Mouse (Mus musculus) urinary bladder, postnatal 4 days (tissue): ENCODE data around the gene Serpini1.

Source experiments
- DNase-seq, 2 experiments: peaks; one replicate each; pipeline ENCODE4 v3.0.0; 2021 to 2022; ENCODE audit warnings: low spot score in 2 of 2

The Serpini1 gene

GRCm38 (mm10) chr3:75557292-75557691 lies at the start of gene Serpini1:
Gene Serpini1, plus strand, starts transcription at chr3:75557547.
- DNase-seq = peak; percentile 78

DNA sequence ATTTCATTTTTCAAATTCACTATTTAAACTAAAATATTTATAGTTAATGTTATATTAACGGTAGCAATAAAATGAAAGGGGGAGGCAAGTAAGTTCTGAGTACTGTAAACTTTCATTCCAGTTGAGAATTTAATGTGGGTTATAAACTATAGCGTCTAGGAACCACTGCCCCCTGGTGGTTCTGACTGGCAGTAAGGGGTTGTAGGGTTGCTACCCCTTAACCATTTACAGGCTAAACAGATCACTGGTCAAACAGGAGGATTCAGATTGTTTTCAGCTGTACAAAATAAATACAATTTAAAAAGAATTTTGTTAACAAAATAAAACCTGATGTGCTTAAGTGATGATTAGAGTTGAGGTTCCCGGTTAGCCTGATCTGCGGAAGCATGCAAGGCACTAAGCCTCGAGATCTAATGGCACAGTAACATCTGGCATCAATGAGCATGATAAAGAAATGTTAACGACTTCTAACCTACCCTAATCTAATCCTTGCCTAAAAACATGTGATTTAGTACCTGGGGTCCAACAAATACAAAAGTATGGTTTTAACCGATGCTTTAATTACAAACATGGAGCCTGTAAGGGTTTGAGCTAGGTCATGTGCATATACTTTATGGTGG lies 39.6 kb upstream of the Serpini1 start:
- peak in 1 of 2 experiments; percentile 61 for DNase-seq

- DNase-seq = no peak
Observed at GRCm38 (mm10) chr3:75521314-75521713, 36.0 kb upstream of the Serpini1 start.

- DNase-seq = no peak
Observed at GRCm38 (mm10) chr3:75522527-75522926, 34.8 kb upstream of the Serpini1 start.

DNA sequence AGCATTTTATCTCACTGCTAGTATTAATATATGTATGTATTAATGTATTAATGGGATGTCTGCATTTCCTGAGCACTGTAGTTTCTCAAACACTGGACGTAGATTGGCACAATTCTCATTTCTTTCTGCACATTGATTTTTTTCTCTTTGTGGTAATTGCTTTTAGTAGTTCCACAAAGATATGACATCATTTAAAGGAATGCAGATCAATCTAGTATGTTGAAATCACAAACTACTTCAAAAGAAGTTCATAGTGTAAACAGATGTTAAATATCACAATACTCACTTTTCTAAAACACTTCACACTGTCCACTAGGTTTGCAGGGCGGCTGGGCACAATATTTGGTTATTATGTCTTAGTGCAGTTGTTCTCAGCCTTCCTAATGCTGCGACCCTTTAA lies 26.3 kb upstream of the Serpini1 start:
- DNase-seq = no peak

- no peak for DNase-seq
Observed at GRCm38 (mm10) chr3:75534045-75534834, 23.1 kb upstream of the Serpini1 start.

DNA sequence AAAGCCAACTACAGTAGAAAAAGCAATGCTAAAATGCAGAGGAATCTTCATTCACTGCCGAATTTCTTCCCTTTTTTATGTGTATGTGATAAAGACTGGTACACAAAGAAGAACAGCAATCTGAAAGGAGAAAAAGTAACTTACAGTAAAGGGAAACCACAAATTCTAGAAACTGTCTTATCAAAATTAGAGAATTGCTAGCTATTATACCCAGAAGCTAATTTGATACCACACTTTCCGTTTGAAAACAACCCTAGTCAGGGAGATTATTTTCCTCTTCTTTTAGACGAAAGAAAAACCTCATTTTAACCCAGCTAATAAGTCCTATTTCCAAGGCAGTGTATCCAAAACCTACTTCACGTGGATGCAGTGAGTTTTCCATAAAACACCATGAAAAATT lies 16.1 kb upstream of the Serpini1 start:
- no peak for DNase-seq

GRCm38 (mm10) chr3:75542852-75543251 lies 14.5 kb upstream of the Serpini1 start:
- DNase-seq = no peak

DNA sequence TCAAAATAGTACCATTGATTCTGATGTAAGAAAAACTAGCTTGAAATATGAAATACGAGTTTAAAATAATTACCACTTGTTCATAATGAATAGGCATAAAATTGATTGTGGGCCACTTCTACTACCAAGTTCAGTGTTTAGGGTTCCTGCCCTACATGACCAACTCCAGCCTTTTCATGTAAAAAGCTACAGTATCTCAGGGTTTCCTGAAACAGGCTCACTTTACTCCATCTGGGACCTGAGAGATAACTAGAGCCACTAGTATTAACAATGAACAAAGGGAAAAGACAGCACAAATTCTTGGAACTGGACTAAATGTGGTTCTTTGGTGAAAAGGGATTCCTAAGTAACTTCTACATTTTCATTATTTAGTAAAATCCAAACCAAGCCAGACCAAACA lies 13.1 kb upstream of the Serpini1 start:
- DNase-seq = no peak

DNA sequence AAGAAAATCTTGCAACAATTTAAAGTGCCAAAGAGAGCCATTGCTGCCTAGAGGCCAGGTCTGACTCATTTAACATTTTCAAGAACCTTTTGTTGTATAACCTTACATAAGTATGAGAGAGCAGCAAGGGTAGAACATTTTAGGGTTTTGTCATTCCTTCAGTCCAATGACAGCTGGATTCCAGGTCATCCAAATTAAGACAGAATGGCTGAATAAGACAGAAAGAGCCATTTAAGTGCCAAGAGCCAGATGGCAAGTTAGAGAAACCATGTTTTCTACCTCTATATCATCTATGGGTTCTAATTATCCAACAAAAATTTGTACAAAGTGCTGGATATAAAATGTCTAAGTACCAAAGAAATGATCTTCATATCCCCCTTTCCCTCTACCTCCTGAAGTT lies 6.1 kb upstream of the Serpini1 start:
- no peak for DNase-seq

- DNase-seq = no peak
Observed at GRCm38 (mm10) chr3:75556121-75556694, 1.1 kb upstream of the Serpini1 start.

DNA sequence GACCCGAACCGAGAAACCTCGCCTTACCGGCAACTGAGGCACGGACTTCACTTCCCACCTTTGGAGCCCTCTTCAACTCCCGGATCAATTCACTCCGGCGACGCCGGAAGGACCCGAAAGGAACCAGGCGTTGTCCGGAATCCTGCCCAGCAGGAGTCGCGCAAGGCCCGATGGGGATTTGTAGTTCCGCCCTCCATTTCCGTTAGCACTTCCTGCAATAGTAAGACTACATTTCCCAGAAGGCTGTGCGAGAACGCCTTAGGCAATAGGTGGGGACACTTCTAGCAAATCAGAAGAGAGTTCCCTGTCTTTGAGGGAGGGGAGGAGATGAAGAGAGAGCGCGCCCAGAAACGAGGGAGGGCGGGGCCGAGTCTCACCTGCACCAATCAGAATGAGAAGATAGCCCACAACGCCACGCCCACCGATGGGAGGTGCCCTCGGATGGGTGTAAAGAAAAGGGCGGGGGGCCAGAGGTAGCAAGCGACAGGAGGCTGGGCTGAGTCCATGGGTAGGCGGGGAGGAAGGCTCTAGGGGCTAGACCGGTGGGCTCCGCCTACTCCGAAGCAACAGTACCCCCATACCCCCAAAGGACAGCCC lies 554 bp upstream of the Serpini1 start, which contains the start of gene Pdcd10:
Gene Pdcd10, minus strand, starts transcription at position 162 of the 597 bp plus-strand sequence.
- DNase-seq = peak; percentile 98 to 99

GRCm38 (mm10) chr3:75574074-75574473 lies 16.7 kb downstream of the Serpini1 start:
- no peak for DNase-seq

DNA sequence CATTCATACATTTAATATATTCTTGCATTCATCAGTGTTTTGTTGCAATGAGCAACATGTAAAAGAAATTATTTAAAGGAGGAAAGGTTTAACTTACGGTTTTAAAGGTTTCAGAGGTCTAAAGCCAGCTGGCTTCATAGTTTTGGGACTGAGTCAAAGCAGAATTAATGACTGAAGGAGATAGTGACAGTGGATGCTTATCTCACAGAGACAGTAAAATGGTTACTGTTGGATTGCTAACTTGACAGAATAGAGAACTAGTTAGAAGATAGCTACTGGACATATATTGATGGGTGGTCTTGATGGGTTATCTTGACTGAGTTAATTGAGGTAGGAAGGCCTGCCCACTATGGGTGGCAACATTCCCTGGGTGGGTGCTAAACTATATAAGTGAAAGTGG lies 18.2 kb downstream of the Serpini1 start:
- DNase-seq = no peak

DNA sequence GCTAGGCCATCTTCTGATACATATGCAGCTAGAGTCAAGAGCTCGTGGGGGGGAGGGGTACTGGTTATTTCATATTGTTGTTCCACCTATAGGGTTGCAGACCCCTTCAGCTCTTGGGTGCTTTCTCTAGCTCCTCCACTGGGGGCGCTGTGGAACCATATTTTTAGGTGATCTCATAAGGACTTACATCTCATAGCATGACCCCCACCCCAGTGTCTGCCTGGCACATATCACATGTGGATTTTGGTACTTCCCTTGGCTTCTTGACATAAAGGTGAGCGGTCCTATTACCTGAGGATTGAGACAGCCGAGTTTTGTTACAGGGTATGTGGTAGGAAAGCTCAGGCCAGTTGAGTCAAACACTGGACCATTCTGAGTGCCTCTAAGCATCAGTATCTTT lies 22.0 kb downstream of the Serpini1 start:
- no peak for DNase-seq

- no peak for DNase-seq
Observed at GRCm38 (mm10) chr3:75583293-75583692, 25.9 kb downstream of the Serpini1 start.

- no peak for DNase-seq
Observed at GRCm38 (mm10) chr3:75584898-75585297, 27.6 kb downstream of the Serpini1 start.

GRCm38 (mm10) chr3:75611019-75611418 lies 53.7 kb downstream of the Serpini1 start:
- peak in 1 of 2 experiments; percentile 24 for DNase-seq

GRCm38 (mm10) chr3:75624627-75625026 lies 67.3 kb downstream of the Serpini1 start:
- DNase-seq = no peak

- DNase-seq = no peak
Observed at GRCm38 (mm10) chr3:75630988-75631615, 73.8 kb downstream of the Serpini1 start.

DNA sequence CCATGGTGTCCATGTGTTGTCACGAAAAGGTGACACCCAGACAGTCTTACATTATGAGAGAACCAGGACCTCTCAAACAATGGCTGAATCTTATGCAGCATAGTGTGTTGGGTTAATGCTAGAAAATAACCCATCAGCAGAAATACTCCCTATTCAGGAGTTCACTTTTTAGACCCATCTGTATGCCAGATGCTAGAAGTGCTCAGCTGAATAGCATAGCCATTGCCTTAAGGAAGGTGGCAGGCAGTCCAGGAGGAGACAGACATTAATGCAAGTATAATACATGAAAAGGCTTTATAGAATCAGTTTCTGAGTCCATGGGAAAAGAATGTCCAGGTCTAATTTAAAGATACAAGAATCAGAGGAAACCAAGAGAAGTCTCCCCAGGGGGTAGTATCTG lies 75.9 kb downstream of the Serpini1 start:
- no peak for DNase-seq

DNA sequence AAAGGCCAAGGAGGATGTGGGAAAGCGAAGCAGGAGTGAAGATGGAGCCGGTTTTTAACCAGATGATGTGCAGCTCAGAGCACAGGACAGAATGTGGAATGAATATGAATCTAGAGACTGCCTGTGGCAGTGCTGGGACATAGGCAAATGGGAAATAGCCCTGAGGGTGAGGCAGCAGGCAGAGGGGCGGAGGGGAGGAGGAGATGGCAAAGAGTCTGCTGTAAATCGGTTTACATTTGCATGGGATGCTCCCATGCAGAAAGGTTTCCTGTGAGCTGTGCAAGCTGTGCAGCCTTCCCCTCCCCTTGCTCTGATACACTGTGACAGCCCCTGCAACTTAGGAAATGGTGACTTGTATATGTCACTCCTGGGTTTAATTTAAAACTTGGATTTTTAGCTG lies 76.3 kb downstream of the Serpini1 start:
- no peak for DNase-seq
